Mouse (Mus musculus) forebrain, embryonic 14.5 days (tissue): Measurements from ENCODE around the gene Anxa11. TPM values are rescaled to one million over a fixed set of nuclear protein-coding genes. Genes with fewer than 3 reads are reported as not detected.
"Not testable (repeated sequence)": the region's sequence is repeated elsewhere in the genome, so short reads cannot be mapped to it uniquely, and the experiment has no call there.

Source experiments
- ATAC-seq: fragments of 200-750 bp; cut with Nextera tagmentation; 2 replicates; pipeline ENCODE4 v1.8.0; 2017; ENCODE audit warnings: mild to moderate bottlenecking, moderate library complexity
- DNase-seq: peaks from one replicate; pipeline ENCODE4 v3.0.0-alpha.2; 2015; ENCODE audit warnings: low spot score
- H3K27ac ChIP-seq: fragments of 300-500 bp; sonication (generic); 2 replicates; pipeline ENCODE4 v1.5.1; 2014; ENCODE audit warnings: low read depth, mild to moderate bottlenecking, control low read depth, low read length, moderate library complexity
- H3K27me3 ChIP-seq: fragments of 300-500 bp; sonication (generic); replicated peaks from 2 replicates; pipeline ENCODE4 v1.6.1; 2014; ENCODE audit warnings: low read length, control low read depth, mixed read lengths; ENCODE audit not compliant: control insufficient read depth, insufficient read depth
- H3K36me3 ChIP-seq: fragments of 300-500 bp; sonication (generic); 2 replicates; pipeline ENCODE4 v1.6.1; 2014; ENCODE audit warnings: low read length, control low read depth; ENCODE audit not compliant: control insufficient read depth, insufficient read depth
- H3K4me1 ChIP-seq: fragments of 300-500 bp; sonication (generic); 2 replicates; pipeline ENCODE4 v1.6.1; 2014; ENCODE audit warnings: antibody characterized with exemption, low read length, control low read depth; ENCODE audit not compliant: control insufficient read depth, insufficient read depth
- H3K4me2 ChIP-seq: fragments of 300-500 bp; sonication (generic); 2 replicates; pipeline ENCODE4 v1.6.1; 2014; ENCODE audit warnings: mild to moderate bottlenecking, control low read depth, low read length
- H3K4me3 ChIP-seq: fragments of 300-500 bp; sonication (generic); 2 replicates; pipeline ENCODE4 v1.5.1; 2014; ENCODE audit warnings: low read depth, low read length, control low read depth
- H3K9ac ChIP-seq: fragments of 300-500 bp; sonication (generic); 2 replicates; pipeline ENCODE4 v1.6.1; 2014; ENCODE audit warnings: mild to moderate bottlenecking, low read length, control low read depth, moderate library complexity
- H3K9me3 ChIP-seq: fragments of 300-500 bp; sonication (generic); replicated peaks from 2 replicates; pipeline ENCODE4 v1.6.1; 2016; ENCODE audit warnings: low read length, control low read depth, mixed read lengths; ENCODE audit not compliant: control insufficient read depth
- WGBS: fragments of 180-500 bp; shearing (Covaris S2); extraction: QIAGEN DNeasy Blood & Tissue Kit; methylation state at CpG from one replicate; pipeline ENCODE4 v1.1.7; 2014; 5-methylcytosine and 5-hydroxymethylcytosine counted together
- polyA plus RNA-seq: library from polyadenylated mRNA; unstranded; fragments of >200 nt; fragmentation: Nextera tagmentation; extraction: Ambion mirVana; gene quantifications from 2 replicates; pipeline ENCODE4 v1.2.1, GENCODE M21; 2014

Gene Anxa11
- polyA plus RNA-seq, 1 experiment from 2014 or later = 2.3 TPM

- WGBS = 74% methylated on average over 3 of the region's 4 CpGs
These were observed 26.8 kb downstream of the Anxa11 start for GRCm38 (mm10) chr14:25868706-25869105.

GRCm38 (mm10) chr14:25869135-25869878, 27.4 kb downstream of the Anxa11 start:
- H3K4me2 ChIP-seq = no peak overlapping the region
- no peaks in the 10 kb centered on the region for H3K9me3 ChIP-seq
- no peak overlapping the region for H3K27ac ChIP-seq
- 60% methylated on average over 9 of the region's 9 CpGs for WGBS
- ATAC-seq = no peak
- DNase-seq = no peak
- no peak overlapping the region for H3K4me3 ChIP-seq
- no peaks in the 10 kb centered on the region for H3K36me3 ChIP-seq
- H3K9ac ChIP-seq = no peak overlapping the region
- H3K4me1 ChIP-seq = peaks cover 6% of the 10 kb centered on the region; the same call in 1 of the 2 replicates
- no peaks in the 10 kb centered on the region for H3K27me3 ChIP-seq

More at GRCm38 (mm10) chr14:25868706-25869105, 26.8 kb downstream of the Anxa11 start:
- Histone ChIP-seq H3K4me3 (no peak overlapping the region), H3K9ac (no peak overlapping the region), H3K36me3 (no peaks in the 10 kb centered on the region), H3K27me3 (no peaks in the 10 kb centered on the region), H3K9me3 (no peaks in the 10 kb centered on the region), H3K4me1 (peaks cover 6% of the 10 kb centered on the region; the same call in 1 of the 2 replicates), H3K4me2 (no peak overlapping the region), H3K27ac (no peak overlapping the region)
- no peak for ATAC-seq
- no peak for DNase-seq

- 69% methylated on average over 8 of the region's 8 CpGs for WGBS
- Histone ChIP-seq H3K9me3 (no peaks in the 10 kb centered on the region), H3K4me3 (no peak overlapping the region), H3K27ac (no peak overlapping the region), H3K27me3 (no peaks in the 10 kb centered on the region), H3K36me3 (no peaks in the 10 kb centered on the region), H3K9ac (no peak overlapping the region), H3K4me1 (peaks cover 6% of the 10 kb centered on the region; the same call in 1 of the 2 replicates), H3K4me2 (no peak overlapping the region)
- peak; percentile 61 for DNase-seq
- no peak for ATAC-seq
These were observed 30.8 kb downstream of the Anxa11 start for GRCm38 (mm10) chr14:25872461-25873415.

- H3K4me3 ChIP-seq, H3K27ac ChIP-seq, H3K36me3 ChIP-seq, DNase-seq, H3K9me3 ChIP-seq, H3K9ac ChIP-seq, H3K27me3 ChIP-seq, H3K4me1 ChIP-seq, ATAC-seq, H3K4me2 ChIP-seq: not testable (repeated sequence)
- WGBS = no CpG with 5 or more reads among the region's 7 CpGs
These were observed 34.7 kb downstream of the Anxa11 start for GRCm38 (mm10) chr14:25876640-25877039.

GRCm38 (mm10) chr14:25881769-25882168, 39.8 kb downstream of the Anxa11 start:
- H3K27ac ChIP-seq, H3K4me3 ChIP-seq, H3K9ac ChIP-seq, H3K9me3 ChIP-seq, H3K27me3 ChIP-seq, ATAC-seq, H3K4me2 ChIP-seq, DNase-seq, H3K36me3 ChIP-seq, H3K4me1 ChIP-seq: not testable (repeated sequence)
- WGBS = no CpG with 5 or more reads among the region's 9 CpGs

- DNase-seq, ATAC-seq: not testable (repeated sequence)
- no CpG with 5 or more reads among the region's 12 CpGs for WGBS
These were observed 43.9 kb downstream of the Anxa11 start for GRCm38 (mm10) chr14:25885886-25886285.

GRCm38 (mm10) chr14:25894566-25894965, 52.6 kb downstream of the Anxa11 start:
- not testable (repeated sequence) for H3K9ac ChIP-seq, H3K9me3 ChIP-seq, H3K27me3 ChIP-seq, H3K4me1 ChIP-seq, DNase-seq, H3K4me2 ChIP-seq, ATAC-seq, H3K36me3 ChIP-seq, H3K4me3 ChIP-seq, H3K27ac ChIP-seq
- no CpG with 5 or more reads among the region's 3 CpGs for WGBS

More at GRCm38 (mm10) chr14:25885886-25886285, 43.9 kb downstream of the Anxa11 start:
- H3K36me3 ChIP-seq, H3K4me1 ChIP-seq, H3K27me3 ChIP-seq, H3K9me3 ChIP-seq, H3K9ac ChIP-seq, H3K4me3 ChIP-seq, H3K27ac ChIP-seq, H3K4me2 ChIP-seq: not testable (repeated sequence)

GRCm38 (mm10) chr14:25895686-25896085, 53.7 kb downstream of the Anxa11 start:
- not testable (repeated sequence) for H3K9me3 ChIP-seq, DNase-seq, H3K9ac ChIP-seq, ATAC-seq, H3K27me3 ChIP-seq, H3K4me3 ChIP-seq, H3K4me2 ChIP-seq, H3K27ac ChIP-seq, H3K36me3 ChIP-seq, H3K4me1 ChIP-seq
- no CpG with 5 or more reads among the region's 7 CpGs for WGBS
